Mouse (Mus musculus) cerebellum, postnatal 10 days (tissue): ENCODE measurements at regions not wholly inside any gene's neighbourhood (a gene's known extent, or its start where the extent isn't known, plus 50 kb on each side); places are given as distances from the start of the nearest gene placed in this dataset.
A peak's percentile ranks its signal among the peaks of the same experiment; 100 is the strongest.

Experiments used
- DNase-seq, 2 experiments: peaks; one replicate each; pipeline ENCODE4 v3.0.0; 2021; ENCODE audit warnings: mixed read lengths in 2 of 2

DNA sequence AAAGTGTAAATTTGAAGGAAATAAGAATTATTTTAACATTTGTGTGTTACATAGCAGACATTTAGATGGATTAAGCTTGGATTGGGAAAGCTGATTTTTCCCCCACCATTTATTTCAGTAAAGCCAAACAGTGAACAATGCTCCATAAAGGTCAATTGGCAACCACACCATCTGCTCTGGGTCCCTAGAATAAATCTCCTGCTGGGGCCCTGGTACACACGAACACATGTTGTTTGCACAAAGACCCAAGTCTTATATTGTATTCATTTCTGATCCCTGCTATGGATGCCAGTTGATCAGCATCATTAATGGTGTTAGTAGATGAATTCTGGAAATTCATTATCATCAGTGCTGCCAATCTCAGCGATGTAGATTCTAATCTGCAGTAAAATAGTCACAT lies 1698.0 kb upstream of the Pcdh17 start:
- peak; percentile 5 to 16 for DNase-seq

DNA sequence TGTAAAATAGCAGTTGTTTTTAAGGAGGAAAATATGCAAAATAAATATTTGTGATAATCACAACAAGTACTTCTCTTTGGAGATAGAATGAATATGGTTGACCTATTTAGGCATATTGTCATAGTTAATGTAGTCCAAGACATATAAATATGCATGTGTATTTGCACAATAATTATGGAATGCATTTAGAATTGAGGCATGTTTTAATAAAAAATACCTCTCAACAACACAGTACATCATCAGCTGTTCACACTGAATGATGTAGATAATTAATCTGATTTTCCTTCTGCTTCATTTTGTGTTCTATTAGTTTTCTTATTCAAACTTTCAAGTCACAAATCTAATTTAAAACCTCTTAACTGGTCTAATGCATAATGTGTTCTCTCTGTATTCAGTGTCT lies 1685.2 kb upstream of the Pcdh17 start:
- DNase-seq, result no peak
